Mouse (Mus musculus): ENCODE results near the gene Ice1.

Ice1 gene

GRCm38 (mm10) chr13:70637282-70637661, at the start of gene Ice1:
Ice1 (minus strand) TSS chr13:70637634.
- DNase-seq (ENCODE audit: low spot score), result peak; percentile 68

DNA sequence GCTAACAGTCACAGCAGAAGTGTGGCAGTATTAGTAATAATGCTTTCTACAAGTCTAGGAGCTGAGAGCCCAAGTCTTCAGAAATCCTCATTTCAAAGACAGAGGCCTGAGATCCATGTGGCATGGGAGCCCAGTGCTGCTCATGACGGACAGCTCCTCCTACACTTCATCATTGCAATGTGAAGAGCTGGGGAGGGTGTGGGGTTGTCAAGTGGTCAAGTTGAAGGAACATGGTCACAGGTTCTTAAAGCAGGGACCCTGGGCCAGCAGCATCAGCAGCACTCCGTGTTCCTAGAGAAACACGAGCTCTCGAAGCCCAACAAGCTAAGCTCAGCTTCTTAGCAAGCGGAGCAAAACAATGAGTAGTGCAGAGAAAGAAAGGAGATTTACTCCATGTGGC, 48.4 kb upstream of the Ice1 start:
- no peak for DNase-seq (ENCODE audit: low spot score)

DNA sequence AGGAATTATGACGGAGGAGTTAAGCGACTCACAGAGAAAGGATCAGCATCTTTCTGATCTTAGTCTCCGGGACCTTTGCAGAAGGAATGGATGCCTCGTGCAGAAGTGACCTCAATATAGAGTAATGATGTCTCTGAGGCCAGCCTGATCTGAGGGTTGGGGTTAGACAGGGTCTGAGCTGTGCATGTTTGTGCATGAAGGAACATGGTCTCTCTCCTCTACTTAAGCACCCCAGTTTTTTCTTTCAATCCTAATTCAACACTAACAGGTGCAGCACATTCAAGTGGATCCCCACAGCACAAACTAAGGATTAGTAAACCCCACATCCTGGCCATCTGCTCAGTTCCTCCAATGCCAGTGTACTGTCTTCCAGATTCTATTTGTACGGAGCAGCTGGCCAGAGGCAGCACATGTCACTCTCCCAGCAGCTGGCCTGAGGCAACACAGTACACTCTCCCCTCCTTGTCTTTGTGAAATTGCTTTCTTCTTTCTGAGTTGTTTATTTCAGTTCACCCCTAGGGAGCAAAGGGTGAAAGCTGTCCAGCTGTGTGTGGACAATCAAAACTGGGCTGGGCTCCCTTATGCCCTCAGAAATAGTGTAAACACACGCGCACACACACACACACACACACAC, 47.7 kb upstream of the Ice1 start:
- no peak for DNase-seq (ENCODE audit: low spot score)

DNA sequence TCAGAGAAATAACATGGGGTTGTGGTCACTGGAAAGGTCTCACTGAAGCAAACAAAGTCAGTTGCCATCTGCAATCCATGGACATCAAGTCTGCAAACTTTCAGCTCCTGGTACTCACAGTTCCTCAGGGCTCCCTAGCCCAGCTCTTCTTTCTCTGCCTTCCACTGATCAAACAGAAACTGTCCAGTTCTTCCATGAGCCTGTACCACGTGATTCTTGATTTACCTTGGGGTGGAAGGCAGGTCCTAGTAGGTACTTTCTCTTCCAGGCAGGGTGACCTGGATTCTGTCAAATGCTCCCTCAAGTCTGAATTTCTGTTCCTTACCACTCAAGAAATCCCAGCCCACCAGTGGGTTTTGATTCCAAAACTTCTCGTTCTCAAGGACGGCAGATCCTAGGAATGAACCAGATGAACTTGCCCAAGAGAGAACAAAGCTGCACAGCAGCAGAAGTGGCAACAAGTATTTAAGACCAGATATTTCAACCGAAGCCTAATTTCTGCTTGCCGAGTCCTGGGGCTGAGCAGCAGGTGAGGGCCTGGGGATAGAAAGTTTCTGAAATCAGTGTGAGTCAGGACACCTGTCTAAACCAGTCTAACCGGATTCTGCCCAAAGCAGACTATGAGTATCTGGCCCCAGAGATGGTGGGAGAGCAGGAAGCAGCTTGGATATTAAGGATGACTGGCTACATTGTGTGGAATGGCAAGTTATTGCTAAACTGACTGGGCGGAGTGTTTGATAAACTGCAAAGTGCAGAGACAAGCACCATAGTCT, 44.2 kb upstream of the Ice1 start:
- DNase-seq (ENCODE audit: low spot score), result no peak

DNA sequence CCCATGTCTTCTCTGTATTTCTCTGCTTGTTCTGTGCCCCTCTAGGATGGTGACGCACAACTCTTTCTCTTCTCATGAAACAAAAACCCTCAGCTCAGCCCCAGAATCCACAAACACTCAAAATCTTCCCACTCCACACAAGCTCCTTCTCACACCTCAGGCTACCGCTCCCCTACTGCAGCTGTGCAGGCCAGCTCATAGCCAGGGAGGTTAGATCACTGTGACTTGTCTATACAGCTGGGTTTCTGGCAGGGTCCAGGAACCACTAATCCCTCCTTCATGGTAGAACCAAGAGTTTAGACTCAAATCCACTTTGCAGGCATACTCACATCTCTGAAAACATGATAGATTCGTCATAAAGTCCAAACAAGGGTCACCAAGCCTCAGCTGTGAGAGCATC, 42.9 kb upstream of the Ice1 start:
- no peak for DNase-seq (ENCODE audit: low spot score)

- no peak for DNase-seq (ENCODE audit: low spot score)
These were observed 40.3 kb upstream of the Ice1 start for GRCm38 (mm10) chr13:70677689-70678088.

GRCm38 (mm10) chr13:70676243-70677183, 39.1 kb upstream of the Ice1 start:
- DNase-seq (ENCODE audit: low spot score), result no peak

DNA sequence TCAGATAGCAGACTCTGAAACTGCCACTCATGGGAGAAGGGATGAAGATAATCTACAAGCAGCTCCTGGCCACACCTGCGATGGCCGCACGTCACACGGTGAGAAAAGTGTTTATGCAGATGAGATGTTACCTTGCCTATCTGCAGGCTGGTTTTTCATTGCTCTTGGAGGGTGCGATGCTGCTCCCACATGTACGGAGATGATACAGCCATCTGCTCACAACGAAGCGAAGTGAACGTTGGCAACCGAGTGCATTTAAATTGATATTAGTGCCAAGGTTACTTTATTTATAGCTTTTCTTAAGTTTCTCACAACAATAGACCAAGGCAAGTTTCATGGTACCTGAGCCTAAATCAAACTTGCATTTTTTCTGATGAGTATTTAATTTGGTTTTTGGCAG, 37.6 kb upstream of the Ice1 start:
- DNase-seq (ENCODE audit: low spot score), result no peak

DNA sequence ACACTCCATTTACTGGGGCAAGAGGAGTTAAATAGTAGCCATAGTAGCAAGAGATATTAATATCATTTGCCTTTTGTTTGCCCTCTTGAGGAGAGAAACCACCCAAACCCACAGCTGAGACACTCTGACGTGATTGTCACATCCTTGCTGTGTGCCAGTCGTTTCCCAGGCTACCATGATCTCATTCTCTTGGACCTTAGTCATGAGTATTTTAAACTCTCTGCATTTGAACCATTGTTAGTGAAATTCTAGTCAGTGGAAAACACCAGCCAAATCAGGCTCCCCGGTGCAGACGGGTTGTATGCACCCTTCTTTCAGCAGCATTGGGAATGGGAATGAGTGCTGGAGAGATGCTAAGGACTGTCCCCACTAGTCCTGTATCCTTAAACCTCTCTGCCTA, 32.6 kb upstream of the Ice1 start:
- DNase-seq (ENCODE audit: low spot score), result peak; percentile 7

GRCm38 (mm10) chr13:70659715-70660114, 22.3 kb upstream of the Ice1 start:
- peak; percentile 16 for DNase-seq (ENCODE audit: low spot score)

DNA sequence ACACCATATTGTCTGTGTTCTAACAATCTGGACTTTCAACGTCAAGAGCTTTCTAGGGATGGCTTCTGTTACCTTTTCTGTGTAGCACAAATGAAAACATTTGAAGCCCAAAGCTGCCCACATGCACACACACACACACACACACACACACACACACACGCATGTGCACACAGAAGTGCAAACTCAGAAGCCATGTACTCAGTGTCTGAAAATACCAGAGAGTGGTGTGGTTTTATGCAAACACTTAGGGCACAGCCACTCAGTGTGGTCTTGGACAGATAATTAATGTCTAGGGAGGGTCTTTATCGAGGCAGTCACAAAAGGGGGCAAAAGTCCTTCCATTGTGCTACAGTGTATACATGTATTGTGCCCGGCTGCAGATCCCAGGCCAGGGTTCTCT, 19.3 kb upstream of the Ice1 start:
- DNase-seq (ENCODE audit: low spot score), result no peak

DNA sequence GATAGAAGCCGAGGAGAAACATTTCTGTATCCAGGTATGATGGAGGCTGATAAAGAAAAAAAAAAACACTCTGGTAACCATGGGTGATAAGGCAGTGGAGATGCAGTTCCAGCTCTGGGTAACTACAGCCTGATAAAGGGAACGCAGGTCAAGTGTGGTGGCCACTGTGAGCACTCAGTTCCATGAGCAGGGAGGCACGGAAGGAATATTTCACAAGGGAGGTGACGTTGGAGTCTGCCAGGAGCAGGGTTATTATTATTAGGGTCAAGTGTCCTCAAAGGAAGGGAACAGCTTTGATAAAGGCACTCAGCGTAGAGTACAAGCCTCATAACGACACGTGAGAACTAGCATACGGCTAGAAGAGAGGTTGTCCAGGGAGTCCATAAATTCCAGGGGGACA, 18.9 kb upstream of the Ice1 start:
- no peak for DNase-seq (ENCODE audit: low spot score)

DNA sequence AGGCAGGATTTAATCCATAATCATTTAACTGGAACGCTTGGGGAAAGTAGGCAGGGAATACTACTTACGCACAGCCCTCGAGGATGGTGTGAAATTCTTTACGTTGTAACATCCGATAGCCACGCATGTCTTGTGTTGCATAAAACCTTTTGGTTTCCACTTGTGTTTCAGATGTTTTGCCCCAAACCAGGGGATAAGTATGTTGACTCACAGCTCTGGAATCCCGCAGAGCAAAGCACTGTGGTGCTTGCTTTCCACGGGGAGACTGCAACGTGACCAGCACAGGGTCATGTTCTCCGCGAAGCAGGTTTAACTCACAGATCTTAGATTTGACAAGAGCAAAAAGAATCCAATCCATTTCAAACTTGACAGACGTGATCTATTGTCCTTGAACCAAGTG, 18.1 kb upstream of the Ice1 start:
- no peak for DNase-seq (ENCODE audit: low spot score)

- DNase-seq (ENCODE audit: low spot score), result no peak
These were observed 16.8 kb upstream of the Ice1 start for GRCm38 (mm10) chr13:70654091-70654770.

DNA sequence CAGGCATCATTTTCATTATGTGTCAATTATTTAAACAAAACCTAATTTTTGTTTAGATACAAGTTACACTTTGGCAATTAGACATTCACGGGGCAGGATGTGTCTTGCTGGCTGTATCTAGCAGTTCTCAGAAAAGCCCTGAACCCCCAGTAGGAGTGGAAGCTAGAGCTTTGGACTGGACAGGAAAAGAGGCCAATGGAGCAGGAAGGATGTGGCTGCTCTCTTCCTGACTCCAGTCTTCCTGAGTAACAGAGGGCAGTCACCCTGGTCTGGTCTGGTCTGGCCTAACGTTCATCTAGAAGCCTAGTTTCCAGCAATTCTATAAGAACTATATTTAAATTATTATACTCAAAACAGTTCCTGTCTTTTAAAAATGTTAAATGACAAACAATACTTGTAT, 16.0 kb upstream of the Ice1 start:
- DNase-seq (ENCODE audit: low spot score), result no peak

GRCm38 (mm10) chr13:70650011-70650436, 12.6 kb upstream of the Ice1 start:
- no peak for DNase-seq (ENCODE audit: low spot score)

- no peak for DNase-seq (ENCODE audit: low spot score)
These were observed 8.6 kb upstream of the Ice1 start for GRCm38 (mm10) chr13:70645968-70646505.

GRCm38 (mm10) chr13:70644083-70644462, 6.6 kb upstream of the Ice1 start:
- no peak for DNase-seq (ENCODE audit: low spot score)

- peak; percentile 76 for DNase-seq (ENCODE audit: low spot score)
These were observed 6.1 kb upstream of the Ice1 start for GRCm38 (mm10) chr13:70643408-70644082.

GRCm38 (mm10) chr13:70641941-70642340, 4.5 kb upstream of the Ice1 start:
- DNase-seq (ENCODE audit: low spot score), result no peak

- DNase-seq (ENCODE audit: low spot score), result no peak
These were observed 3.9 kb upstream of the Ice1 start for GRCm38 (mm10) chr13:70641381-70641780.
